Mouse (Mus musculus) intestine, embryonic 16.5 days (tissue): ENCODE measurements around the gene Ferd3l. TPM values are rescaled to one million over a fixed set of nuclear protein-coding genes. Genes with fewer than 3 reads are reported as not detected.

Source experiments
- polyA plus RNA-seq: library from polyadenylated mRNA; unstranded; fragments of >200 nt; fragmentation: Nextera tagmentation; extraction: Ambion mirVana; gene quantifications from 2 replicates; pipeline ENCODE4 v1.2.1, GENCODE M21; 2015

Gene Ferd3l
- polyA plus RNA-seq, 1 experiment from 2014 or later, result not detected

Other genes with a start within 250 kb of the Ferd3l start
- 0.49 and 0.59 TPM in 2 replicates for gene Twist1, start 29.2 kb downstream of the Ferd3l start, polyA plus RNA-seq